Mouse (Mus musculus) central nervous system, embryonic 11.5 days (tissue): Measurements from ENCODE around the gene Ppa1. TPM values are rescaled to one million over a fixed set of nuclear protein-coding genes. Genes with fewer than 3 reads are reported as not detected.

Source experiments
- polyA plus RNA-seq: library from polyadenylated mRNA; depleted of rRNA; stranded (reverse); fragments of >200 nt; gene quantifications from 2 replicates; pipeline ENCODE4 v1.2.3, GENCODE M21; 2012; rRNA removed

The Ppa1 gene
- polyA plus RNA-seq: 167 and 272 TPM in 2 replicates

DNA sequence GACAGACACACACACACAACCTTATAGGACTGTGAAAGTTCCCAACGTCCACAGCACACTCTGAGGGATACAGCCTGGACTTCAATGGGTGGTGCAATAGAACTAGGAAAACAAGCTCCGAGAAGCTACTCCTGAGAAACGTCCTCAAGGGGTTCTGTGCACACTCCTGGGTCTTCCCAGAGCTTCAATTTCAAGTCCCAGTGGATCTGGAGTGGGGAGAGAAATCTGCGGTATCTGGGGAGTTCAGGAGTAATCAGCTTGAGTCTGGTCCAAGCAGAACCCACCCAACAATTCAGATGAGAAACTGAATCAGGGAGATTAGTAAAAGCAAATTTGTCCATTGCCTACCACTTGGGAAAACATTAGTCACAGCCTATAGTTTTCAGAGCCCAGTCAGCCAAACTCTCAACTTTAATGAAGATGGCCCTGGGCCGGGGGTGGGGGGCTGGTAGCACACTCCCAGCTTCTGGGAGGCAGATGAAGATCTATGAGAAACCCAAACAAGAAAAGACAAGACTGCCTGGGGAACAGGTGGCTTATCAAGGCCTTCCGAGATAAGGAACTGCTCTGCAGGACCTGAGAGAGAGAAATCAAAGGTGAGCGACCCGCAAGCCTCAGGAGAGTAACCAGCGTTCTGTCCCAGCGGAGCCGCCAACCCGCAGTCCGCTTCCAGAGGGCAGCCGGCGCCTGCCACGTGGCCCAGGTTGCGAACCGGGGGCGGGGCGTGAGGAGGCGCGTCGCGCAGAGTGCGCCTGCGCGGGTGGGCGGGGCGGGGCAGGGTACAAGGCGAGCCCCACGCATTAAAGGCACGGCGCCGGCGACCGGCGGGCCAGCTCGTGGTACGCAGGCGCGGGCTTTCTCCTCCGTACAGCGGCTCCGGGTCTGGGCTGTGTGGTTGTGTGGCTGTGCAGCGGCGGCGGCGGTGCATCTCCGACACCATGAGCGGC, at the start of gene Ppa1:
Ppa1 (plus strand) TSS at position 763 of the 947 bp plus-strand sequence.

DNA sequence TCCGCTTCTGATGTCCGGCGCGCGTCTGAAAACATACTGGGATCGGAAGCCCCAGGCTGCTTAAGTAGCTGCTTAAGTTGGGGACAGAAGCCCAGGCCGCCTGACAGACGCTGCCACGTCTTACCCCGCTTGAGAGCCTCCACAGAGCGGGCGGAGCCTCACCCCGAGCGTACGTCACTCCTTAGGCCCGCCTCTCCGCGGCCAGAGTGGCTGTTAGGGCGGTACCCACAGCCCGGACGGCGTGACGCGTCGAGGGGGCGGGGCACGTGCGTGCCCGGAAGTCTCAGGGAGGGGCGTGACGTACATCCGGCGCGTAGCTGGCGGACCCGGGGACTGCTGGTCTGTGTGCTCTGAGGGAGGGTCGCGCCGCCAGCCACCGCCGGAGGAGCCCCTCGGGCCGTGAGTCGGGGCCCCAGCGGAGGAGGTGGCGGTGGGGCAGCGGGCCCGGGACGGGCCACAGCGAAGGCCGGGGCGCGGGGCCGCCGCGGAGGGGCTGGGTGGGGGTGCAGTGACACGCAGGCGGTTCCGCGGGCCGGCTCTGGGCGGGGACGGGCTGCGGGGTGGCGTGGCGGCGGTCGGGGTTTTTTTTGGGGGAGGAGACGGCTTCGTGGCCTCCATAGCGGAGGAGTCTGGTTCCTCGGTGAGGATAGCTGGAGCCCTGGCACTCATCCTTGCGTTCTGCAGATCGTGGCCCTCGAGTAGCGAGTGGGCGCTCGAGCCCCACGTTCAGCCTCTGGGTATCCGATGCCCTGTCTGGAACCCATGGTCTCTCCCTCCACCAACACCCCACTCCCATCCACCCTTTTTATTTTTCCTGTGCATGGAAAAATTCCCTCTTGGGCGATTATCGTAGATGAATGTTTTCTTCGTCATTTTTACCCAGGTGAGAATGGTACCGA, 31.9 kb downstream of the Ppa1 start, which contains the start of gene Sar1a:
Sar1a (plus strand) TSS at position 285 of the 899 bp plus-strand sequence.

DNA sequence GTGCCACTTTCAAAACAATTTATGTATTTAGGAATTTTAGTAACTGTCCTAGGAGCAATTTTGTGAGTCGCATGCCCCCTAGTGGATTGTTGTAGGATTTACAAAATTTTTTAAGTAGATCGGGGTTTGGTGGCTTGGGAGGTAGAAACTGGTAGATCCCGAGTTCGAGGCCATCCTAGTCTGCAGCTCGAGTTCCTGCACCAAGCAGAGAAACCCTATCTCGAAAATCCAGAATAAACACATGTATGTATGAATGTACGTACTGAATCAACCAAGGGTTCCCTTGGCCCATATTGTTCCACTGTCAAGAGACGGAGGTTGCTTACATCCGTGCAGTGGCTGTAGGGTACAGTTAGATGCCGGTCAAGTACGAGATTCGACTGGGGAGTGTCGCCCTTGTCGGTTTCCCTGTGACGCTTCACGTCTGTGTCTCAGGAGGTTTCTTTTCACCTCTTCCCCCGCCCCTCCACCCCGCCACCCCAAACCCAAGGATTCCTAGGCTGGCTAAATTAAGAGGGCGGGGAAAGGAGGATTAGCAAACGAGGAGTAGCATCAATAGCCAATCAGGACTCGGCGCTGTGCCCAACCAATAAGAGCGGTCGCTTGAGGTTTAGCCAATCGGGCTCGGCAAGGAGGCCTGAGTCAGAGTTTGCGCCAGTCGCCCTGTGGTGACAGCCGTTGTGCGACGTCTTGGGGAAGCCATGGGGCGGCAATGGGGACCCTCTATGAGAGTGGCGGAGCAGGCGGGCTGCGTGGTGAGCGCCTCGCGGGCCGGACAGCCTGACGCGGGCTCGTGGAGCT, 46.7 kb downstream of the Ppa1 start, which contains the start of gene Tysnd1:
Tysnd1 (plus strand) TSS at position 645 of the 801 bp plus-strand sequence.

DNA sequence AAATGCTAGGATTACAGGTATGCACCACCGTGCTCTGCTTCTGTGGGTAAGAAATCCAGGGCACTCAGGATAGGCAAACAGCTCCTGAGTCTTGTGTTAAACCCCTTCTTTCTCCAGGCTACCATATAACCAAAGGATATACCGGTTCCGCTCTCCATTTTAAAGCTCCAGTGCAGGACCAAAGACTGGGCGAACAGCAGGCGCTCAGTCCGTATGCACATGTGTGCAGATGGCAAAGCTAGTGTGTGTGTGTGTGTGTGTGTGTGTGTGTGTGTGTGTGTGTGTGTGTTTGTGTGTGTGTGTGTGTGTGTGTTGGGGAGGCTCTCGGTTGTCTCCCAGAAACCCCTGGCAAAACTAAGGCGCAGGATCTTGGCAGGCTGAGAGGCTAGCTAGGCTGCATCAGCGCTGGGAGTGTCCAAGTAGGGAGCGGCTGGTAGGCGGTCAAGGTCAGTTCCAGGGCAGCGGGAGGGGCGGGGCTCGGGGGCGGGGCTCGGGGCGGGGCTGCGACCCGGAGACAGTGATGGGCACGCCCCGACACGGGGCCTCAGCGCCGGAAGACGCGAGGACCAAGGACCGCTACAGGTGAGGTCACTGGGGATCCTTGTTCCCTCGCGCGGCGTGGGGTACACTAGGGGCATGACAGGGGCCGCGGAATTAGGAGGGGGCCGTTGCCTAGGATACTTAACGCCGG, 66.6 kb downstream of the Ppa1 start, which contains the start of gene Aifm2:
Aifm2 (plus strand) TSS at position 493 of the 691 bp plus-strand sequence.

Other genes with a start within 250 kb of the Ppa1 start
- gene Nodal, start 230.6 kb upstream of the Ppa1 start, polyA plus RNA-seq: 0.15 and 0.25 TPM in 2 replicates
- 50.4 and 65.5 TPM in 2 replicates for gene Eif4ebp2, start 195.9 kb upstream of the Ppa1 start, polyA plus RNA-seq
- gene Lrrc20, start 172.8 kb upstream of the Ppa1 start, polyA plus RNA-seq: 10.0 and 13.0 TPM in 2 replicates
- 0.05 and 0.12 TPM in 2 replicates for gene Npffr1, start 53.1 kb upstream of the Ppa1 start, polyA plus RNA-seq
- gene Sar1a, start 31.7 kb downstream of the Ppa1 start, polyA plus RNA-seq: 110 and 137 TPM in 2 replicates
- 34.4 and 45.3 TPM in 2 replicates for gene Tysnd1, start 47.0 kb downstream of the Ppa1 start, polyA plus RNA-seq
- 9.3 and 9.6 TPM in 2 replicates for gene Aifm2, start 66.7 kb downstream of the Ppa1 start, polyA plus RNA-seq
- gene H2afy2, start 135.6 kb downstream of the Ppa1 start, polyA plus RNA-seq: 159 and 184 TPM in 2 replicates